Mouse (Mus musculus) kidney, embryonic 15.5 days (tissue): ENCODE results near the gene Fam214b. TPM values are rescaled to one million over a fixed set of nuclear protein-coding genes. Genes with fewer than 3 reads are reported as not detected.

Experiments used
- ATAC-seq: fragments of 200-750 bp; cut with Nextera tagmentation; replicated peaks from 2 replicates; pipeline ENCODE4 v1.8.0; 2017; ENCODE audit warnings: moderate TSS enrichment; ENCODE audit not compliant: low FRiP score
- H3K27ac ChIP-seq: fragments of 300-500 bp; sonication (generic); 2 replicates; pipeline ENCODE4 v1.5.1; 2015; ENCODE audit warnings: mild to moderate bottlenecking, inconsistent platforms
- H3K27me3 ChIP-seq: fragments of 300-500 bp; sonication (generic); 2 replicates; pipeline ENCODE4 v1.6.1; 2015; ENCODE audit warnings: inconsistent platforms
- H3K36me3 ChIP-seq: fragments of 300-500 bp; sonication (generic); 2 replicates; pipeline ENCODE4 v1.6.1; 2015; ENCODE audit warnings: inconsistent platforms
- H3K4me1 ChIP-seq: fragments of 300-500 bp; sonication (generic); 2 replicates; pipeline ENCODE4 v1.6.1; 2015; ENCODE audit warnings: inconsistent platforms
- H3K4me2 ChIP-seq: fragments of 300-500 bp; sonication (generic); 2 replicates; pipeline ENCODE4 v1.6.1; 2015; ENCODE audit warnings: moderate library complexity, mild to moderate bottlenecking, inconsistent platforms
- H3K4me3 ChIP-seq: fragments of 300-500 bp; sonication (generic); replicated peaks from 2 replicates; pipeline ENCODE4 v1.5.1; 2015; ENCODE audit warnings: mild to moderate bottlenecking, inconsistent platforms
- H3K9ac ChIP-seq: fragments of 300-500 bp; sonication (generic); 2 replicates; pipeline ENCODE4 v1.6.1; 2015; ENCODE audit warnings: mild to moderate bottlenecking, inconsistent platforms
- H3K9me3 ChIP-seq: fragments of 300-500 bp; sonication (generic); replicated peaks from 2 replicates; pipeline ENCODE4 v1.6.1; 2016; ENCODE audit warnings: inconsistent platforms
- WGBS: fragments of 180-500 bp; shearing (Covaris S2); methylation state at CpG from one replicate; pipeline ENCODE4 v1.1.7; 2015; ENCODE audit warnings: mixed read lengths; 5-methylcytosine and 5-hydroxymethylcytosine counted together
- polyA plus RNA-seq: library from polyadenylated mRNA; unstranded; fragments of >200 nt; fragmentation: Nextera tagmentation; extraction: Ambion mirVana; gene quantifications from 2 replicates; pipeline ENCODE4 v1.2.1, GENCODE M21; 2015

Gene Fam214b
- polyA plus RNA-seq, 1 experiment from 2014 or later = 11.8 TPM

DNA sequence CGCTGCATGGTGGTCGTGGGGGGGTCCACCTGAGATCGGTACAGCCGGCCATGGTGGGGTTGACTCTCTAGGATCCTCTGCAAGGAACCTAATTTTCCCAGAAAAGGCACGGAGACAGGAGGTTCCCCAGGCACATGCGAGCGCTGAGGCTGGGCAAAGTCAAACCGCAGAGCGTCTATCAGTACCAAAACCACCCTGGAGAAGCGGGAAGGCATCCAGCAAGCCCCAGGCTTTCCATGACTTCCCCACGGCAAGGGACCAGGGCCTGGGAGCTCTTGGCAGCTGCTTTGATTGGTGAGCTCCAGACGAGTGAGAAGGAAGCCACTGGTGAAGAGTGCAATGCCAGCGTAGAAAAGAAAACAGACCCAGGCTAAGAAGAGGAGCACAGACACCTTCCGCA is 21.3 kb downstream of the Fam214b start:
- H3K9me3 ChIP-seq = no peaks in the 10 kb centered on the region
- H3K27ac ChIP-seq = peak overlapping the region; percentile 94; the same call in 1 of the 2 replicates
- H3K4me3 ChIP-seq = peak overlapping the region; percentile 53
- 77% methylated on average over 14 of the region's 14 CpGs for WGBS
- no peaks in the 10 kb centered on the region for H3K27me3 ChIP-seq
- ATAC-seq = no peak
- H3K4me1 ChIP-seq = peaks cover 18% of the 10 kb centered on the region
- H3K4me2 ChIP-seq = peak overlapping the region; percentile 86
- peak overlapping the region; percentile 65 for H3K9ac ChIP-seq
- H3K36me3 ChIP-seq = peaks cover 72% of the 10 kb centered on the region

DNA sequence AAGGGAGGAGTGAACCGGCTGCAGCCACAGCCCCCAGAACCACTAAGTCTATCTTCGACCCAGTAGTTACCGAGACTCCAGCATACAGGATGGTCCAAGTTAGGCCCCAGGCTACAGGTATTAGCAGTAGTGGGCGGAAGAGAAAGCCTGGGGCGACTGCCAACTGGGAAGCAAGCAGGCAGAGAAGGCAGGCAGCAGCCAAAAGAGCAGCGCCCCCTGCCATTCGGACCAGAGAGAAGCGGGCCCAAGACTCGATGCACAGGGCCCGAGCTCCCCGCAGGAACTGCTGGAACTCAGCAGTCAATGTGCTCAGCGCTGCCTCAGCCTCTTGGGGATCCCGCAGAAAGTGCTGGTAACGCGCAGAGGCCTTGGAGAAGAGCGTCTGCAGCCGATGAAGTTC is 24.7 kb downstream of the Fam214b start:
- 79% methylated on average over 17 of the region's 17 CpGs for WGBS
- Histone ChIP-seq H3K9ac (no peak overlapping the region), H3K27ac (no peak overlapping the region), H3K4me2 (no peak overlapping the region), H3K36me3 (peaks cover 72% of the 10 kb centered on the region), H3K4me1 (peaks cover 14% of the 10 kb centered on the region), H3K9me3 (no peaks in the 10 kb centered on the region), H3K27me3 (no peaks in the 10 kb centered on the region), H3K4me3 (no peak overlapping the region)
- no peak for ATAC-seq

DNA sequence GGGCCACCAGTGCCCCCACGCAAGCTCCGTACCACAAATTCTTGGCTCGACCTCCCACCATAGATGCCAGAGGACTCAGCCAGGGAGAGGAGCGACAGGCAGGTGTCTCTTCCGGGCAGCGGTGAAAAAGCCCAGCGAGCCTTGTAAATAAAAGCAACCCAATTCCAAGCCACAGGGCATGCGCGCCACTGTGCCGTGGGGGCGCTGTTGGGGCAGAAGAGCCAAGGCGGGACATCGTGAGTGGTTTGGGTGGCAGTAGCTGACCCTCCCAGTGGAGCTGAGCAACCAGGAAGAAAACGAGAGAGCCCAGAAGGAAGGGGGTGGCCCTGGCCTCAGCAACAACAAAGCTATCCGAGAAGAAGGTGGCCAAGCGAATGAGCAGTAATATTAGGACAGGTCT is 25.1 kb downstream of the Fam214b start:
- H3K36me3 ChIP-seq = peaks cover 72% of the 10 kb centered on the region
- 86% methylated on average over 16 of the region's 16 CpGs for WGBS

DNA sequence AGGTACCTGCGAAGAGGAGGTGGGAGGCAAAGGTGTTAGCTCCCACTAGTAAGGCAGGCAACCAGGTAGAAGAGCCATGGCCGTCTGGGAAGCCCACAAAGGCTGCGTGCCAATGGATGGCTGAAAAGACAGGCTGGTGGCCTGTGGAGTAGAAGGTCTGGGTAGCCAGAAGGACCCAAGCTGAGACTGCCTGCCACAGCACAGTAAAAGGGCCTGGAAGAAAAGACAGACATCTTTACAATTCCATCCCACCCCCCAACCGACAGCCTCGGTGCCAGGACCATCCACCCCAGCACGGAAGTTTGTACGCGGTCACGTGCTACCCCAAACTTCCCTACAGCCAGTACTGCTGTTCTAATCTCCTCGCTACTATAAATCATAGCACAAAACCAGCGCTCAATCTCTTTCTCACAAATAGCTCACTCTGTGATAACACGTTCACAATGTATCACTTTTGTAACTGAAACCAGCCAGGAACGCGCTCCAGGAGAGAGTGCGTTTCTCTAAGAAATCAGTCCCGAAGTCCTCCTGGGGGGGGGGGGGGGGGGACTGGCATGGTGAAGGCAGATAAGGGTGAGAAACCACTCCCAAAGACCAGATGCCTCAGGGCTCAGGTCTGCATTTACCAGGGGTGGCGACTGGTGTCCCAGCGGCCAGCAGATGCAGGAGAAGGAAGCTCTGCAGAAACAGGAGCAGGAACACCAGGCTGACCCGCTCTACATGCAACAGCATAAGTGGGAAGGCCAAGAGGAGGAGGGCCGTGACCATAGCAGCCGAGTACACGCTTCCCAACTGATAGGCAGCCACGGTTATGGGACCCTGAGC is 26.2 kb downstream of the Fam214b start:
- H3K9me3 ChIP-seq = no peaks in the 10 kb centered on the region
- no peak for ATAC-seq
- H3K27me3 ChIP-seq = no peaks in the 10 kb centered on the region
- H3K4me3 ChIP-seq = no peak overlapping the region
- H3K27ac ChIP-seq = no peak overlapping the region
- WGBS = 93% methylated on average over 23 of the region's 23 CpGs
- peaks cover 10% of the 10 kb centered on the region for H3K4me1 ChIP-seq
- no peak overlapping the region for H3K9ac ChIP-seq
- H3K36me3 ChIP-seq = peaks cover 72% of the 10 kb centered on the region
- H3K4me2 ChIP-seq = no peak overlapping the region

More for the DNA sequence above, 25.1 kb downstream of the Fam214b start:
- Histone ChIP-seq H3K4me2 (no peak overlapping the region), H3K4me1 (peaks cover 14% of the 10 kb centered on the region), H3K9ac (no peak overlapping the region), H3K27me3 (no peaks in the 10 kb centered on the region), H3K4me3 (no peak overlapping the region), H3K9me3 (no peaks in the 10 kb centered on the region), H3K27ac (no peak overlapping the region)
- no peak for ATAC-seq

DNA sequence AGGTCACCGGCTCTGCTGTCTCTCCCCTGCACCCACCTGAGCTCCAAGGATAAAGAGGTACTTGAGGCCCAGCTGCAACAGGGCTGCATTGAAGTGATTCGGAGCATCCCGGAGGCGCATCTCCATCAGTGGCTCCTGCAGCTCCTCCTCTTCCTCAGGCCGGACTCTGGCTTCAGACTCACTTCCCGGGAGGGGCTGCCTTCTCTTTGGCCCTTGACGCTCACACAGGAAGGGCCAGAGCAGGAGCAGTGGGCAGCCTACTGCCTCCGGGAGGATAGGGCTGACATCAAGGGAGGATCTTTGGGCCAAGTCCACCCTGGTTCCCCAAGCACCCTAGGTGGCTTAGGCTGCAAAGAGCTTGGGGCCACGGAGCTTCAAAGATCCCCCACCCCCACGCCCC is 26.8 kb downstream of the Fam214b start:
- Histone ChIP-seq H3K9me3 (no peaks in the 10 kb centered on the region), H3K4me1 (peaks cover 3% of the 10 kb centered on the region; the same call in 1 of the 2 replicates), H3K4me2 (no peak overlapping the region), H3K4me3 (no peak overlapping the region), H3K36me3 (peaks cover 72% of the 10 kb centered on the region), H3K27me3 (no peaks in the 10 kb centered on the region), H3K9ac (no peak overlapping the region), H3K27ac (no peak overlapping the region)
- WGBS = 91% methylated on average over 10 of the region's 10 CpGs
- no peak for ATAC-seq

DNA sequence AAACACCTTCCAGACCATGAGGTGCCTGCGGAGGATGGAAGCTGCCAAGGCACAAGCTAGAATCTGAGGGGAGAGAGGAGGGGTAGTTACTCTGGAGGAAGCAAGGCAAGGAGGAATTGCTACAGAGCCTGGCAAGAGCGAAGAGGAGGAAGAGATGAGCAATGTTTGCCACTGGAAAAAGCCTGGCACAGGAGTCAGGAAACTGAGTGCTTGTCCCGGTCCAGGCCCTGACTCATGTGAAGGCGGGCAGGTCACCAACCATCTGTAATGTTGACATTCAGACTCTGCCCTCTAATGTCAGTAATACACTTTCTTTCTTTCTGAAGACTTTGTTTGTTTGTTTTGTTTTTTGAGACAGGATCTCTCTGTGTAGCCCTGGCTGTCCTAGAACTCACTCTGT is 27.9 kb downstream of the Fam214b start:
- no peak overlapping the region for H3K9ac ChIP-seq
- no peaks in the 10 kb centered on the region for H3K4me1 ChIP-seq
- peaks cover 67% of the 10 kb centered on the region for H3K36me3 ChIP-seq
- ATAC-seq = no peak
- H3K9me3 ChIP-seq = no peaks in the 10 kb centered on the region
- WGBS = 93% methylated on average over 4 of the region's 4 CpGs
- no peak overlapping the region for H3K4me3 ChIP-seq
- no peak overlapping the region for H3K27ac ChIP-seq
- no peak overlapping the region for H3K4me2 ChIP-seq
- H3K27me3 ChIP-seq = no peaks in the 10 kb centered on the region

DNA sequence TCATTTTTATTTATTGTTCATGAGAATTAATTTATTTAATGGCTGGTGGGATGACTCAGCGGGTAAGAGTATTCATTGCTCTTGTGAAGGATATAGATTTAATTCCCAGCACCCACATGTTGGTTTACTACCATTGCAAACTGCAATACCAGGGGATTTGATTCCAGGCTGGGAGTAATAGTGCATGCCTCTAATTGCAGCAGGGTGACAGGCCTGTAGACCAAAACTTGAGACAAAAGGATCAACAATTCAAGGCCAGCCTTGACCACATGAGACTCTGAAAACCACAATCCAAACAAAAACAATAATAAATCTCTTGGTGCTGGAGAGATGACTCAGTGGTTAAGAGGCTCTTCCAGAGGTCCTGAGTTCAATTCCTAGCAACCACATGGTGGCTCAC is 33.9 kb downstream of the Fam214b start:
- Histone ChIP-seq H3K27me3 (no peaks in the 10 kb centered on the region), H3K4me2 (no peak overlapping the region), H3K36me3 (peaks cover 7% of the 10 kb centered on the region), H3K4me3 (no peak overlapping the region), H3K4me1 (peaks cover 15% of the 10 kb centered on the region), H3K9ac (no peak overlapping the region), H3K9me3 (no peaks in the 10 kb centered on the region), H3K27ac (no peak overlapping the region)
- no peak for ATAC-seq
- WGBS = 93% methylated on average over 1 of the region's 1 CpGs

DNA sequence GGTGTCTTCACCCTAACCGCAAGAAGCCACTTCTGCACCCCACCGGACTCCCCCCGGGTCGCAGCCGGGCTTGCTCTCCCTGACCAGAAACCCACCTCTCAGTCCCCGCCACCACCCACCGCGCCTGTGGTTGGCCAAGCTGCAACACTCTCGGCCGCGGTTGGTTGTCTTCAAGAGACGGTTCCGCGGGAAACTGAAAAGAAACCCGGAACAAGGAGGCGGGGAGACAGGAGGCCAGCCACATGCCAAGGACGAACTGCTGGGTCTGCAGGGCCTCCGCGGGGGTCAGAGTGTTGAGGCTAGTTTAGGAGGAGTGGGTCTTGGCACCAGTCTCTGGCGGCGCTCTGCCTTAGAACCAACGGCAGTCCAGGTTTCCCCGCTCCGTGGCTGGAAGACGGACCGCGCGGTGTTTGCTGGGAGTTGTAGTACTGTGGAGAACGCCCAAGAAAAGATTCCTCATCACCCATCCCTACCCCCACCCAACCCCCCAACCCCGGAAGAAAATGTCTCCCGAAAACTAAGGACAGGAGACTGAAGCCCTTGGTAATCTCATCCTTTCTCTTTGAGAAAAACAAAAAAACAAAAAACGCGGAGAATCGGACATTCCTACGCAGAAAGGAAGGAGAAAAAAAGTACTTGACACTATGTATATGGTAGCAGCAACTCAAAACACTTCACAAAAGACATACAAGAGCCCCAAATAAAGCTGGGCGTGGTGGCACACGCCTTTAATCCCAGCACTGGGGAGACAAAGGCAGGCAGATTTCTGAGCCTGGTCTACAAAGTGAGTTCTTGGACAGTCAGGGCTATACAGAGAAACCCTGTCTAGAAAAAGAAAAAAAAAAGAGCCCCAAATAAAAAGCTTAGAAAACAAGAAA is 35.6 kb downstream of the Fam214b start, which contains the start of gene Fancg:
Fancg (minus strand) TSS at position 346 of the 878 bp plus-strand sequence.
- H3K4me3 ChIP-seq = peak within 1 kb of the TSS; percentile 93
- H3K27me3 ChIP-seq = no peaks in the 10 kb centered on the region
- peak within 1 kb of the TSS; percentile 74 for H3K4me2 ChIP-seq
- H3K9me3 ChIP-seq = no peaks in the 10 kb centered on the region
- H3K9ac ChIP-seq = peak within 1 kb of the TSS; percentile 61
- 2% methylated on average over 37 of the region's 37 CpGs for WGBS
- H3K27ac ChIP-seq = peak within 1 kb of the TSS; percentile 82
- ATAC-seq = peak; percentile 91
- peaks cover 15% of the 10 kb centered on the region for H3K4me1 ChIP-seq
- H3K36me3 ChIP-seq = peaks cover 10% of the 10 kb centered on the region; the same call in 1 of the 2 replicates

DNA sequence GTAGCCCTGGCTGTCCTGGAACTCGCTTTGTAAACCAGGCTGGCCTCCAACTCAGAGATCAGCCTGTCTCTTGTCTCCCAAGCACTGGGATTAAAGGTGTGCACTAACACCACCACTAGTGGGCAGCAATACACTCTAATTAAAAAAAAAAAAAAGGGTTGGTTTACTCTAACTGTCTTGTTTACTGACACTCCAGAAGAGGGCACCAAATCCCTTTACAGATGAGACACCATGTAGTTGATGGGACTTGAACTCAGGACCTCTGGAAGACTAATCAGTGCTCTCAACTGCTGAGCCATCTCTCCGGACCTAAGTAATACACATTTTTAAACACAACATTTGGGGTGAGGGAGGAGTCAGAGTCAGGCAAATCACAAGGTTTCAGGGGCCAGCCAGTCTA is 40.3 kb downstream of the Fam214b start:
- Histone ChIP-seq H3K27me3 (no peaks in the 10 kb centered on the region), H3K4me1 (peaks cover 15% of the 10 kb centered on the region), H3K36me3 (peaks cover 18% of the 10 kb centered on the region; the same call in 1 of the 2 replicates), H3K9me3 (no peaks in the 10 kb centered on the region), H3K9ac (no peak overlapping the region), H3K4me3 (no peak overlapping the region), H3K27ac (no peak overlapping the region), H3K4me2 (no peak overlapping the region)
- ATAC-seq = no peak
- 66% methylated on average over 2 of the region's 2 CpGs for WGBS

DNA sequence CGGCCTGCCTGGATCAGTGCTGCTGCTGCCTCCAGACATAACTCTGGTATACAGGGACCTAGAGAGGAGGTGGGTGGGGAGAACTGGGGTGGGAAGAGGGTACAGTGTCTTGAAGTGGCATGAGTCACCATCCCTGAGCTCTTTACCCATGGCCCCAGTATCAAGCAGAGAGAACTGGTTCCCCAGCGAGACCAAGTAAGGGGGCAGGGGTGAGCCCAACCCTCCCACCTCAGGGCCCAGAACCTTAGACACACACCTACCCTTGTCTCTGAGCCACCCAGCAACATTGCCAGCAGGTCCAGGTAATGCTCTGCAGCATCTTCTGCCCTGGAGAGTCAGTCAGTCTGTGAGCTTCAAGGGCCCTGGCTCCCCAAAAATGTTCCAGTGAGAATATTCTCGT is 41.1 kb downstream of the Fam214b start:
- peaks cover 13% of the 10 kb centered on the region for H3K4me1 ChIP-seq
- peaks cover 18% of the 10 kb centered on the region; the same call in 1 of the 2 replicates for H3K36me3 ChIP-seq
- H3K9ac ChIP-seq = no peak overlapping the region
- no peaks in the 10 kb centered on the region for H3K9me3 ChIP-seq
- H3K27ac ChIP-seq = no peak overlapping the region
- ATAC-seq = no peak
- WGBS = 88% methylated on average over 3 of the region's 3 CpGs
- no peak overlapping the region for H3K4me3 ChIP-seq
- H3K27me3 ChIP-seq = no peaks in the 10 kb centered on the region
- H3K4me2 ChIP-seq = no peak overlapping the region

DNA sequence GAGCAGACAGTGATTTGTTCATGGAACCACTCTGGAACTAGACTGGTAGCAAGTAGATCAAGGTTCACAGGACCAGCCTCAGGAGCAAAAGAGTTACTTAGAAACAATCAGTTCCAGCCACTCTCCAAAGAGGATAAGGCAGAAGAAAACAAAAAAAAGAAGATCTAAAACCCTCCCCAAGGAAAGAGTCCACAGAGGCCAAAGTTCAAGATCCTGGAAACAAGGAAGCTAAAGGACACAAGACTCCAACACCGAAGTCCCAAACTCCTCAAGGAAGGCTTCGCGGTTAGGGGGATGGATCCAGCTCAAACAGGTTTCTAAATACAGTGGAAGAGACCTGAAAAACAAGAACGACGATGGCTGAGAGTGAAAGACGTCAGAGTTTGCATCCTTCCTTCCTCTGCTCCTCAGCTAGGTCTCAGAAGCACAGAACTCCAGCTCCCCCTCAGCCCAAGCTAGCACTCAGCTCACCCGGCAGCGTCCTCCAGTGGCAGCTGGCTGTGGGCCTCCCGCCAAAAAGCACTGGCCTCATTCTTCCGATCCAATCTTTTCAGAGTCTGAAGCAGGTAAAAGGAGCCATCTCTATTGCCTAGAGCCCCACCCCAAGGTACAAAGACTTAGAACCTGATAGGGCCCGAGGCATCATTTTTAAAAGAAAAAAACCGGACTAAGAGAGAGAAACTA is 43.1 kb downstream of the Fam214b start:
- peaks cover 18% of the 10 kb centered on the region; the same call in 1 of the 2 replicates for H3K36me3 ChIP-seq
- no peak overlapping the region for H3K4me3 ChIP-seq
- H3K4me1 ChIP-seq = peaks cover 12% of the 10 kb centered on the region
- no peak overlapping the region for H3K4me2 ChIP-seq
- H3K27ac ChIP-seq = no peak overlapping the region
- no peak overlapping the region for H3K9ac ChIP-seq
- no peaks in the 10 kb centered on the region for H3K9me3 ChIP-seq
- H3K27me3 ChIP-seq = no peaks in the 10 kb centered on the region
- WGBS = 79% methylated on average over 12 of the region's 12 CpGs
- ATAC-seq = no peak
